Mouse (Mus musculus) adrenal gland, postnatal 10 days (tissue): ENCODE measurements around the gene Ccl28. TPM values are rescaled to one million over a fixed set of nuclear protein-coding genes. Genes with fewer than 3 reads are reported as not detected.
"Not testable (repeated sequence)": the region's sequence is repeated elsewhere in the genome, so short reads cannot be mapped to it uniquely, and the experiment has no call there.

Experiments used
- DNase-seq: peaks from one replicate; pipeline ENCODE4 v3.0.0; 2021; ENCODE audit warnings: mixed read lengths
- long read RNA-seq, 2 experiments: library from polyadenylated mRNA; stranded (forward); transcript quantifications; one replicate each; pipeline ENCODE4 v2.0.0; 2021
- total RNA-seq, 2 experiments: library from RNA; stranded (reverse); gene quantifications; 2 replicates each; pipeline ENCODE4 v1.2.3; 2021

The Ccl28 gene
- total RNA-seq, result under 1 TPM; 0.27 to 0.61 TPM
- long read RNA-seq, experiment 1, result 0 reads
- long read RNA-seq, experiment 2, result 0 reads

DNA sequence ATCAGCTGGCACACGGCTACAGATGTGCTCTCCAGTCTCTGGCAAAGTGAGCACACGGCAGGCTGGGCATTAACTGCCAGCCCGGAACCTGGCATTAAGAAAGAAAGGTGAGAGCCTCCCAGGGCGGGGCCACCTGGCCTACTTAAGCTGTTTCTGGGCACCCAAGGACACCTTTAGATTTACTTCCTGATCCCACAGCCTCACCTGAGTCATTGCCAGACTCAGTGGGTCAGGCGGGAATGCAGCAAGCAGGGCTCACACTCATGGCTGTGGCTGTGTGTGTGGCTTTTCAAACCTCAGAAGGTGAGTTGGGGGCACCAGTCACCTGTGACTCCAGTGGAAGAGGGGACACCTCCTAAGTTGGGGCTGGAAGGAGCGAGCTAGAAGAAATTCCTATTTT, at the start of gene Ccl28:
Gene Ccl28 (plus strand): TSS at position 186 of the 400 bp plus-strand sequence.
- DNase-seq, result no peak

DNA sequence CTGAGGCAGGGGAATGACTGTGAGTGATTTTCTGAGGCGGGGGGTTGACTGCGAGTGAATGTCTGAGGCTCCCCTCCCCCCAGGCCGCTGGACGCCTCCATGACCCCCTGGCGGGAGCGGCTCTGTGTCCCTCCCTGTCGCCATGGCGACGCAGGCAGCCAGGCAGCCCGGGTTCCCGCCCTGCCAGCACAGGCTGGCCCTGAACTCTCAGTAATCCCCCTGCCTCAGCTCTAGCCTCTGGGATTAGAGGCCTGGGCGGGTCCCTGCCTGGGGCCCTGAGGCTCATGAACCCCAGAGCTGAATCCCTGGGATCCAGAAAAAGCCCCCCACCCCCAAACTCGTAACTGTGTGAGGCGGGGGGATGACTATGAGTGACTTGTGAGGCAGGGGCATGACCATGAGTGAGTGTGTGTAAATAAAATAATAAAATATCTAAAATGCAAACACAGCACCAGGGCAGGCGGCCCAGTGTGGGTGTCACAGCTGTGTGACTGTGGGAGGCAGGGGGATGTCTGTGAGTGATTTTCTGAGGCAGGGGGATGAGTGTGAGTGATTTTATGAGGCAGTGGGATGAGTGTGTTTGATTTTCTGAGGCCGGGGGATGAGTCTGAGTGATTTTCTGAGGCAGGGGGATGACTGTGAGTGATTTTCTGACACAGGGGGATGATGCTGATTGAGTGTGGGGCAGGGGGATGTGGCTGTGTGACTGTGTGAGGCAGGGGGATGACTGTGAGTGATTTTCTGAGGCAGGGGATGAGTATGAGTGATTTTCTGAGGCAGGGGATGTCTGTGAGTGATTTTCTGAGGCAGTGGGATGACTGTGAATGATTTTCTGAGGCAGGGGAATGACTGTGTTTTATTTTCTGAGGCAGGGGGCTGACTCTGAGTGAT, 27.1 kb upstream of the Ccl28 start:
- DNase-seq, result peak; percentile 52

DNA sequence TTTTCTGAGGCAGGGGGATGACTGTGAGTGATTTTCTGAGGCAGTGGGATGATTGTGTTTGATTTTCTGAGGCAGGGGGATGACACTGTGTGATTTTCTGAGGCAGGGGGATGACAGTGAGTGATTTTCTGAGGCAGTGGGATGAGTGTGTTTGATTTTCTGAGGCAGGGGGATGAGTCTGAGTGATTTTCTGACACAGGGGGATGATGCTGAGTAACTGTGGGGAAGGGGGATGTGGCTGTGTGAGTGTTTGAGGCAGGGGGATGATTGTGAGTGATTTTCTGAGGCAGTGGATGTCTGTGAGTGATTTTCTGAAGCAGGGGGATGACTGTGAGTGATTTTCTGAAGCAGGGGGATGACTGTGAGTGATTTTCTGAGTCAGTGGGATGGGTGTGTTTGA, 25.2 kb upstream of the Ccl28 start:
- peak; percentile 19 for DNase-seq

DNA sequence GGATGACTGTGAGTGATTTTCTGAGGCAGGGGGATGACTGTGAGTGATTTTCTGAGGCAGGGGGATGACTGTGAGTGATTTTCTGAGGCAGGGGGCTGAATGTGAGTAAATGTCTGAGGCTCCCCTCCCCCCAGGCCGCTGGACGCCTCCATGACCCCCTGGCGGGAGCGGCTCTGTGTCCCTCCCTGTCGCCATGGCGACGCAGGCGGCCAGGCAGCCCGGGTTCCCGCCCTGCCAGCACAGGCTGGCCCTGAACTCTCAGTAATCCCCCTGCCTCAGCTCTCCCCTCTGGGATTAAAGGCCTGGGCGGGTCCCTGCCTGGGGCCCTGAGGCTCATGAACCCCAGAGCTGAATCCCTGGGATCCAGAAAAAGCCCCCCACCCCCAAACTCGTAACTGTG, 24.6 kb upstream of the Ccl28 start:
- DNase-seq, result peak; percentile 40

DNA sequence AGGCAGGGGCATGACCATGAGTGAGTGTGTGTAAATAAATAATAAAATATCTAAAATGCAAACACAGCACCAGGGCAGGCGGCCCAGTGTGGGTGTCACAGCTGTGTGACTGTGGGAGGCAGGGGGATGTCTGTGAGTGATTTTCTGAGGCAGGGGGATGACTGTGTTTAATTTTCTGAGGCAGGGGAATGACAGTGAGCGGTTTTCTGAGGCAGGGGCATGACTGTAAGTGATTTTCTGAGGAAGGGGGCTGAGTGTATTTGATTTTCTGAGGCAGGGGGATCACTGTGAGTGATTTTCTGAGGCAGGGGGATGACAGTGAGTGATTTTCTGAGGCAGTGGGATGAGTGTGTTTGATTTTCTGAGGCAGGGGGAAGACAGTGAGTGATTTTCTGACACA, 24.1 kb upstream of the Ccl28 start:
- not testable (repeated sequence) for DNase-seq

DNA sequence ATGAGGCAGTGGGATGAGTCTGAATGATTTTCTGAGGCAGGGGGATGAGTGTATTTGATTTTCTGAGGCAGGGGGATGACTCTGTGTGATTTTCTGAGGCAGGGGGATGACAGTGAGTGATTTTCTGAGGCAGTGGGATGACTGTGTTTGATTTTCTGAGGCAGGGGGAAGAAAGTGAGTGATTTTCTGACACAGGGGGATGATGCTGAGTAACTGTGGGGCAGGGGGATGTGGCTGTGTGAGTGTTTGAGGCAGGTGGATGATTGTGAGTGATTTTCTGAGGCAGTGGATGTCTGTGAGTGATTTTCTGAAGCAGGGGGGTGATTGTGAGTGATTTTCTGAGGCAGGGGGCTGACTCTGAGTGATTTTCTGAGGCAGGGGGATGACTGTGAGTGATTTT, 23.5 kb upstream of the Ccl28 start:
- peak; percentile 61 for DNase-seq

DNA sequence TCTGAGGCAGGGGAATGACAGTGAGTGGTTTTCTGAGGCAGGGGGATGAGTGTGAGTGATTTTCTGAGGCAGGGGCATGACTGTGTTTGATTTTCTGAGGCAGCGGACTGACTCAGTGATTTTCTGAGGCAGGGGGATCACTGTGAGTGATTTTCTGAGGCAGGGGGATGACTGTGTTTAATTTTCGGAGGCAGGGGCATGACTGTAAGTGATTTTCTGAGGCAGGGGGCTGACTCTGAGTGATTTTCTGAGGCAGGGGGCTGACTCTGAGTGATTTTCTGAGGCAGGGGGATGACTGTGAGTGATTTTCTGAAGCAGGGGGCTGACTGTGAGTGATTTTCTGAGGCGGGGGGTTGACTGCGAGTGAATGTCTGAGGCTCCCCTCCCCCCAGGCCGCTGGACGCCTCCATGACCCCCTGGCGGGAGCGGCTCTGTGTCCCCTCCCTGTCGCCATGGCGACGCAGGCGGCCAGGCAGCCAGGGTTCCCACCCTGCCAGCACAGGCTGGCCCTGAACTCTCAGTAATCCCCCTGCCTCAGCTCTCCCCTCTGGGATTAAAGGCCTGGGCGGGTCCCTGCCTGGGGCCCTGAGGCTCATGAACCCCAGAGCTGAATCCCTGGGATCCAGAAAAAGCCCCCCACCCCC, 20.8 kb upstream of the Ccl28 start:
- peak; percentile 60 for DNase-seq

DNA sequence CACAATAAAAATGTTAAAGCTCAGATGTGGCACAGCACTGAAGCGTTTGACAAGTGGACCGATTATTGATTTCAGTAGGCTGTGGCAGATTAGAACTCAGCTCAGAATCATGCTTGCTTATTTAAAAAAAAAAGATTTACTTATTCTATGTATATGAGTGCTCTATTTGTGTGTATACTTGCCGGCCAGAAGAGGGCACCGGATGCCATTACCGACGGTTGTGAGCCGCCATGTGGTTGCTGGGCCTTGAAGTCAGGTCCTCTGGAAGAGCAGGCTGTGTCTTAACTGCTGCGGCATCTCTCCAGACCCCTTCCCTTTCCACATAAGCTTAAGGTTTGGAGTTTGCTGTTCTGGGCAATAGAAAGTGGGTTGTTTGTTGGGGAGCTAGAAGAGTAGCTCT, 19.7 kb upstream of the Ccl28 start:
- not testable (repeated sequence) for DNase-seq

DNA sequence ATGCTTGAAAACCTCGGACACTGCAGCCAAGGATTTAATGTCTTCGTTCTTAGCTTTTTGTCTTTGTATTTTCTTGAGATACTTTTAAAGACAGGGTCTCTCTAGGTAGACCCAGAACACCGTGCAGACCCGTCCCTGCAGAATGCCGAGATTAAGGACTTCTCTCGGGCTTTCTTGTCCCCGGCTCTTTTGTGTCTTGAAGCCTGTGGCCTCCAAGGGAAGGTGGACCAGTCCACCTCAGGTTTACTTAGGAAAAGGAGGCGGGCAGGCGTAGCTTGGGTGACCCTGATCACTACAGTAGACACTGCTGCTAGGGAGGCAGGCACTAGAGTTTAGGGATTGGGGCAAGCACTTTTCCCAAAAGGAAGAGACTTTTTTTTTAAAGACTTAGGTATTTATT, 19.3 kb upstream of the Ccl28 start:
- not testable (repeated sequence) for DNase-seq

DNA sequence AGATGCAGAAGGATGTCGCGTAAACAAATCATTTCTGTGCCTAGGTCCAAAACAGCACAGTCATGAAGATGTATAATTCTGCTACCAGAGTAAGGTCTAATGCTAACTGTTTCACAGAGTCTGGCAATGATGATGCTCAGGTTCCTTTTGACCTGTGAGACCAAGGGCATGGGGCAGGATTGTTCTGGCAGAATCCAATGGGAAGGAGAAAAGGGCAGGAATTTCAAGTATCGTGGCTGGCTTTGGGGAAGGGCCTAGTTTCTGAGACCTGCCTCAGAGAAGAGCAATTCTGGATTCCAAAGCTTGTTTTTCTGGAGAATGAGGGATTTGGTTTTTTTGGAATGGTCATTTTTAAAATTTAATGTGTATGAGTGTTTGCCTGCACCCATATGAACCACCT, 4.8 kb upstream of the Ccl28 start:
- DNase-seq, result no peak

DNA sequence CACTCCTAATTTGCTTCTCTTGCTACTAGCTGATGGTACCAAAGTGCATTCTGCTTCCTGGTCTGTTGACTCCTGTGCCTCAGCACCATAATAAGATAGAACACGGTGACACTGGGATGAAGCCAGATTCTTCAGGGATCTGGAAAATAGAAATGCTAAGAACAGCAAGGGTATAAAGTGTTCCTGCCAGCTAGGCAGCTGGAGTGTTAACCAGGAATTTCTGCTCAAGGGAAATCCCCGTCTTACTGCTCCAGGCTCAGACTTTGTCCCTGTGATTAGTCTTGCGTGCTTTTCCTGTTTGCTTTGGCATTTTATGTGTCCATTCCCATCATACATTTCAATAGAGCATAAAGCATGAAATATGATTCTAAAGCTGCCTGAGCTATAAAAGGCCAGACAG, 3.9 kb upstream of the Ccl28 start:
- no peak for DNase-seq

DNA sequence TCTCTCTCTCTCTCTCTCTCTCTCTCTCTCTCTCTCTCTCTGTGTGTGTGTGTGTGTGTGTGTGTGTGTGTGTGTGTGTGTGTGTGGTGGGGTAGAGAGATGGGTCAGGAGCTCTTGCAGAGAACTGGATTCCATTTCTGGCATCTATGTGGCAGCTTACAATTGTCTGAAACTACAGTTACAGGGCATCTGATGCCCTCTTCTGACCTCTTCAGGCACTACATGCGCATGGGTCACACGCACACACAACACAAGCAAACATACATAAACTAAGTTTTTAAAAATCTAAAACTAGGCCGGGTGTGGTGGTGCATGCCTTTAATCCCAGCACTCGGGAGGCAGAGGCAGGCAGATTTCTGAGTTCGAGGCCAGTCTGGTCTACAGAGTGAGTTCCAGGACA, 2.3 kb downstream of the Ccl28 start:
- DNase-seq, result peak; percentile 60

DNA sequence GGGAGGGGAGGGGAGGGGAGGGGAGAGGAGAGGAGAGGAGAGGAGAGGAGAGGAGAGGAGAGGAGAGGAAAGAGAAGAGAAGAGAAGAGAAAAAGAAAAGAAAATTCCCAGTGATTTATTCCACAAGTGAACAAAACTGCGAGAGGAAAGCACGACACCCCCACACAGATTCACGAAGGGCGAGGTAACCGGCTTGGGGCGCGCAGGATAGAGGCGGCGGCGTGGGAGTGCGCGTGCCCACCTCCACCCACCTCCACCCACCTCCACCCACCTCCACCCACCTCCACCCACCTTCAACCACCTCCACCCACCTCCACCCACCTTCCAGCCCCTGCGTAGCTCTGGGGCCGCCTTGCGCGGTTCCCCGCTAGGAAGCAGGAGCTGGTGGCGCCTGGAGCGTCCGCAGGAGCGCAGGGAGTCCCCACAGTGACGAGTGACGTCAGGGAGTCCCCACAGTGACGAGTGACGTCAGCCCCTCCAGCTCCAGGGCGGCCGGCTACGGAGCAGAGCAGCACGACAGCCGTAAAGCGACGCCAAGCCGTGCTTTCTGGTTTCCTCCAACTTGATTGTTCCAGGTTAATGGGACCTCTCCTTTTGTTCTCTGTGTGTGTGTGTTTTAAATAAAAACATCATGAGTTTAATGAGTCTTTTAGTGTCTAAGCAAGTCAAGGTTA, 8.0 kb downstream of the Ccl28 start:
- peak; percentile 88 for DNase-seq

DNA sequence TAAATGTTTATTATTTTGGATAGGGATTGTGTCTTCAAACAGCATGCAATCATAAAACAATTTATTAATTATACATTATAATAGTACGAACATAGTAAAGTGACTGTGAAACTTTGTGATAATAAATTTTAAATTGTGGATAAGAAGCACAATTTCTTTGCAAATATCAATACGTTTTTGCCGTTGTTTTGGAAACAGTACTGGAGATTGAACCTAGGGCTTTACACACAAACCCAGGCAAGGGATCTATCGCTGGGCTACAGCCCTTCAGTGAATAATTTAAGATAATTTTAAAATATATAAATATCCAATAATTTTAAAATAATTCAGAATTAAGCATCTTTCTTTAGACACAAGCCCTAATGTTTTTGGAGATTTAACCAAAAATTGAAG, 8.5 kb downstream of the Ccl28 start:
- DNase-seq, result no peak

DNA sequence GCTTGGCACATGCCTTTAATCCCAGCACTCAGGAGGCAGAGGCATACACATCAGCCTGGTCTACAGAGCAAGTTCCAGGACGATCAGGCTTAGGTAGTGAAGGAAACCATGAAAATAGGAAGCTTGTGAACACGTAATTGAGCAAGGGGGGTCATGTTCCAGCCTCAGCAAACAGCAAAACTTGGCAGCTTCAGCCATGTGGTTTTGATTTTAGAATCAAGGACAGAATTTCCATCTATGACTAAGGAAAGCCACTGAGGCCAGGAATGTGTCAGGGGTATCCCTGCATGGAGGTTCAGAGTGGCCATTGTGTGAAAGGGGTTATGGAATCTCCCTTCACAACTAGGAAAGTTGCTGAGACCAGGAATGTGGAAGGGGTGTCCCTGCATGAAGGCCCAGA, 11.9 kb downstream of the Ccl28 start:
- no peak for DNase-seq

DNA sequence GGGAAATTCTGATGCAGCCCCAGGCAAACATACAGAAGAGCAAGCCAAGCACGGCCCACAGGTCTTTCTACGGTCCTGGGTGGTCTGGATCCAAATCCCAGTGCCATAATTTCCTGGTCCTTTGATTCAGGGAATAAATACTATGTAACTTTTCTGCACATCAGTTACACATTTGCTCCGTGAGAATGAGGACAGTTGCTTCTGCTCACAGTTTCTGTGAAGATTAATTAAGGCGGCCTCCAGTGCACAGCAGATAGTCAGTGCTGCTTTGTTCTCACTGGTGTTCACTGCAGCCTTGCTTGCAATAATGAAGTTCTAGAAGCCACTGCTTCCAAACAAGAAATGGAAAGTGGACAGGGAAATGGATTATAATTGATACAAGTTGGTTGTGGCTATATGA, 14.2 kb downstream of the Ccl28 start:
- DNase-seq, result no peak

DNA sequence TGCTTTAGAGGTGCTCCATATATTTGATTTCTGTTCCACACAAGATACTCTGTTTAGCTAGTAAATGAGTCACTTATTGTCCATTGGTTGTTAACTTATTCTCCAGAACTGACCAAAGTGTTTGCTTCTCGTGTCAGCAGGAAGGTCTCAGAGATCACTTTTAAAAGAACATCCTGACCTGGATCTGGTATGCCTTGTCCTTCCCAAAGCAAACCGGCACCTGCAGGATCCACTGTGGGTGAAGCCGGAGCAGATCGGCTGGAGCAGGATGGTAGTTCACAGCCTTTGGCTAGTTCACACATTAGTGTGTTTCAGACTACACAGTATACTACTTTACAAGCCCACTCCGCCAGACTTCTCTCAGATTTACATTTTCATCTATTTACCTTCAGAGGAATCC, 14.8 kb downstream of the Ccl28 start:
- DNase-seq, result no peak

DNA sequence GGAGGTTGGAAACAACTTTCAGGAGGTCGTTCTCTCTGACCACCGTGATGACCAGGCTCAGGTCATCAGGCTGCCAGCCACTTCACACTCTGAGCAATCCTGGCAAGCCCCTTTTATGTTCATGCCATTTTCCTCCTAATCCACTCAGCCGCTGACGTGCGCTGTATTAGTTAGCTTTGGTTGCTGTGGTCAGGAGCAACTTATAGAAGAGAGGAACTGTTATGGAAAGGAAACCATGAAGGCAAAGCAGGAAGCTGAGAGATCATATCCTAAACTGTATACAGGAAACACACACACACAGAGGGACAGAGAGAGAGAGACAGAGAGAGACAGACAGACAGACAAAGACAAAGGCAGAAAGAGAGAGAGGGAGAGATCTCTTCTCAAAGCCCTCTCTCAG, 15.7 kb downstream of the Ccl28 start:
- no peak for DNase-seq

DNA sequence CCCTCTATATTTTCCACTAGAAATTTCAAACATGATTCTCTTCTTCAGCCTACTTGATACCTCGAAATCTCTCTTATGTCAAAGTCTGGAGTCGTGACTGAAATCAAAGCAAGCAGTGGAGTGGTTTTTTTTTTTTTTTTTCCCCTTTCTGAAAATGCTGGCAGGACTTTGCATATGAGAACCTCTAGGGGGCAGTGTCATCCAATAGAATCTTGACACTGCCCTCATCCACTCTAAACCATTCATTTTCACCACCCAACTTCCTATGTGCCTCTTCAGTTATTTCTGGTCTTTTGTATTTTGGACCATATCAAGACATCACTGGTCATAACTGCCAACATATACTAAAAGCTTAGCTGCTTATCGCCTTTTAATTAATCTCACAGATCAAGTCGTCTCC, 16.9 kb downstream of the Ccl28 start:
- DNase-seq, result peak; percentile 48

DNA sequence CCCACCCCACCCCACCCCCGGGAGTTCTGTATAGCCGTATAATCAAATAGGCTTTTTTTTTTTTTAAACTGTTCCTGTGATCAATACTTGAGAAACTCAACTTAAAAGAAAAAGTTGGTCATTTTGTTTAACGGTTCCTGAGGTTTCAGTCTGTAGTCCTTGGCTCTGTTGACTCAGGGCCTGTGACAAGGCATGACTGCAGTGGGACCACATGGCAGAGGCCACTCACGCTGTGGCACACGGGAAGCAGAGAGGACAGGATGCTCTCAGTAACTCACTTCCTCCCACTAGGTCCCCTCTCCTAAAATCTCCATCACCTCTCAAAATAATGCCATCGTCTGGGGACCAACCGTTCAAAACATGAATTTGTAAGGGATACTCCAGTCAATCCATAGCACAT, 17.5 kb downstream of the Ccl28 start:
- DNase-seq, result no peak

DNA sequence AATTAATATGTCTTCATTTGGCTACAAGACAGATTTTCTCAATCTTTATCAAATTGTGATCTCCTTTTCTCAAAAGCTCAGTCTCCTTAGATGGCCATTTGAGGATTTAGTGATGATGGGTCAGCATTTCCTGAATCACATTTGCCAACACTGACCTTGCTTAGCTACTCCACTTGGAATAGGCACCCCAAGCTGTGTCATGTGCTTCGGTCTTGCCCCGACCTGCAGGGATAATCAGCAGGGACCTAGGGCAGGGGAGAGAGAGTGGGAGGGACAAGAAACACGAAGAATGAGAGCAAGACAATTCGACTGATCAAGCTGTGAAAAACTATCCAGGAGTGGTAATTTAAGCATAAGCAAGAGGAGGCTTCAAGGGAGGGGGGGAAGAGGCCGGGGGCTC, 21.1 kb downstream of the Ccl28 start:
- no peak for DNase-seq

DNA sequence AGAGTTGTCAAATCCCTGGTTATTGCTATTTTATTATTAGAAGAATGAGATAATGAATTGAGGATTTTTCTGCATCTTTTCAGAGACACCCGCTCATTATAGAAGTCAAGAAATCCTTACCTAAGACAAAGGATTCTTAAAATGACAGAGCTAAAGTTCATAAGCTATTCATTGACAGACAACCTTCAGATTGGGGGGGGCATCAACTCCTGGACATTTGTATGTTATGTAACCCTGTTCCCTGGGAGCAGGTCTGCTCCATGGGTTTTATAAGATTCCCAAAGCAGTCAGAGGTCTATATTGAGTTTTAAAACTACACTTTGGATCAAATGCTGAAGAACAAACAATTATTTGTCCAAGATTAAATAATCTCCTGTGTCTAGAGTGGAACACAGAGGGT, 22.9 kb downstream of the Ccl28 start:
- DNase-seq, result no peak
